Mouse (Mus musculus) heart, postnatal 36 days (tissue): ENCODE data around the gene Fbxo36. TPM values are rescaled to one million over a fixed set of nuclear protein-coding genes. Genes with fewer than 3 reads are reported as not detected.
A peak's percentile ranks its signal among the peaks of the same experiment; 100 is the strongest.

Experiments used
- DNase-seq, 2 experiments: peaks; one replicate each; pipeline ENCODE4 v3.0.0; 2021 to 2022
- intact Hi-C: fragments of 180-260 bp; cut with DNase I; formaldehyde crosslinking; loops from one replicate; pipeline ENCODE4 v1.15.1; 2025
- total RNA-seq, 2 experiments: library from RNA; stranded (reverse); gene quantifications; 2 replicates each; pipeline ENCODE4 v1.2.3; 2021

Gene Fbxo36
- total RNA-seq = 1 to 10 TPM; 1.5 to 1.8 TPM

DNA sequence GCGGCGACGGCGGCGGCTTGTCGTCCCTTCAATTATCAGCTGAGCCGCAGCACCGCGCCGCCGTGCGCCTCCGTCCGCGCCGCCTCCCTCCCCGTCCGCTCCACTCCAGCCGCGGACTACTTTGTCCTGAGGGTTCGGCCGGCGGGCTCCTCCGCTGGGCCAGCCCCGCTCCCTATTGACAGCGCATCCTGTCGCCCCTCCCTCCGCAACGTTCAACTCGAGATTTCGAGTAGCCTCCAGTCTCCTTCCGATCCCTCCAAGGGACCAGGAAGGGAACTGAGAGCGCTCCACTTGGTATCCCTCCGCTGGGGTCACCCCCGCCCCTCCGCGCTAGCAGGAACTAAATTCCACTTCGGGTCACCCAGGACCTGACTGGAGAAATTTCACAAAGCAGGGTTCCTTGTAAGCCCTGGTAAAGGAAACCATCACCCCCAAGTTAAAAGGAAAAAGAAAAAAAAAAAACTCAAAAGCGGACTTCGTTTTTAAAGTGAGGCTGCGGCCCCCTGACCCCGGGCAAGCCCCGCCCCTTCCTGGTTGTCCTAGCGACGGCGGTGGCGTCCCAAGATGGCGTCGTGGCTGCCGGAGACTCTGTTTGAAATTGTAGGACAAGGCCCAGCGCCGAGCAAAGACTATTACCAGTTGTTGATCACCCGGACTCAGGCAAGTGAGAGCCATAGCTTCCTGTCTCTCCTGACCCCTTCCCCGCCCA, at the start of gene Fbxo36:
Fbxo36 (plus strand) TSS at position 533 of the 709 bp plus-strand sequence.
- DNase-seq = peak; percentile 93 to 97
- intact Hi-C loops = loop anchor here (5.0 kb wide), 2 partner anchors 47 to 107 kb away; no protein-coding TSS in a partner anchor

DNA sequence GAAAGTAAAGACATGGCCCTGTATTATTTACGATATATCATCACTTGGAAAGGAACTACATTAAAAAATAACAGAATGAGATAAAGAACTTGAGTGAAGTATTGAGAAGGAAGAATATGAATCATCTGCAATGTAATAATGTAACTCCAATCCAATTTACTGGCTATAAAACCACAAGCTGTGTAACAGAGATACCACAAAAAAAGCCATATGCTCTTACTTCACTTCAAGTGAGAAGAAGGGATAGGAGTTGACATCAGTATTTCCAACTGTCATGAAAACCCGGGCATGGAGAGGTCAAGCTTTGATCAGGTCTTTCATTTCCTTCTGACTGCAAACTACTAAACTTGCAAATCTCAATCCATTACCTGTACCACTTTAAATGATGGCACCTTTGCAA, 48.2 kb upstream of the Fbxo36 start:
- no peak for DNase-seq
- intact Hi-C loops = loop anchor here (5.0 kb wide), 1 partner anchor 46 kb away; the partner anchor contains the start of gene Fbxo36

DNA sequence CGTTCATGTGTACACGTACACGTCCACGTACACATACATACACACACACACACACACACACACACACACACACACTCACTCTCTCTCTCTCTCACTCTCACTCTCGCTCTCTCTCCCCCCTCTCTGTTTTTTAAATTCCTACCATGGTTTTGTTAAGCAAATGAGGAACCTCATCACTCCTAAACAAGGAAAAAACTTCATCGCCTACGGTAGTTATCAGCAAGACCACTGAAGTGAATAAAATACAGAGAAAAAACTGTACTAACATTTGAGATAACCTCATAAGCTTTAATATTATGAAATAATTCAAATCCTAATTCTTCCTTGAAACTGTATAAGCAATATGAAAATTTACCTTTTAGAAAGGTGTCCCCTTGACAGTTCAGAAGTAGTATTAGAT, 44.3 kb upstream of the Fbxo36 start:
- DNase-seq = no peak
- intact Hi-C loops = no loop called here

DNA sequence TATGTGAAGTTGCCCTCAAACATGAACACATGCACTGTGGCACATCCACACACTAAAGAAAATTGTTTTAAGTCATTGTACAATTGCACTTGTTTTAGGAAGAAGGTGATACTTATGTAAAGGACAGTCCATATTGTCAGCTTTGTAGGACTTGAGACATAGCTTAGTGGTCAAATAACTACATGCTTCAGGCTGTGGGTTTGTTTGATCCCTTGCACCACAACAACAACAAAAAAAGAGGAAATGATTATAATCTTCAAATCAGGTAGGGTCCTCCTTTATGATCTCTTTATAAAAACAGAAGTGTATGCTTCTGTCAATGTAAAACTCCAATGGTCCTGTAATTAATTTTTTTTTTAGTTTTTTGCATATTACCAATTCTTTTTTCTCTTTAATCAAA, 40.5 kb upstream of the Fbxo36 start:
- intact Hi-C loops = no loop called here

DNA sequence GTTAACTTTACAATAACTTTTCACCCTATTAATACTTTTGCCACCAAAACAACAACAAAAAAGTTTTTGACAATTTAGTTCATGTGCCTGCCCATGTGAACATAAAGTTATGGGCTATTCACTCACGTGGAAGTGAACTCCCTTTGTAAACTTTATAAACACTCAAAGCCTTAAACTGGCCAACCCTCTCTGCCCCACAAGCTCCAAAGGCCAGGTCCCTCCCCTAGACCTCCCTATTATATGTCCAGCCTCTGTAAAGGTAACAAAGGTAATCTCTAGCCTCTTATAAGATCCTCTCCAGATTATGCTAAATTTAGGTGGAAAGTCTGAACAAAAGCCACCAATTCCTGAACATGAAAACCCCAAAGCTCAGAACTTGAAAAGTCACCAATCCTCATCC, 35.9 kb upstream of the Fbxo36 start:
- no peak for DNase-seq
- intact Hi-C loops = no loop called here

More for the DNA sequence above, 40.5 kb upstream of the Fbxo36 start:
- no peak for DNase-seq

DNA sequence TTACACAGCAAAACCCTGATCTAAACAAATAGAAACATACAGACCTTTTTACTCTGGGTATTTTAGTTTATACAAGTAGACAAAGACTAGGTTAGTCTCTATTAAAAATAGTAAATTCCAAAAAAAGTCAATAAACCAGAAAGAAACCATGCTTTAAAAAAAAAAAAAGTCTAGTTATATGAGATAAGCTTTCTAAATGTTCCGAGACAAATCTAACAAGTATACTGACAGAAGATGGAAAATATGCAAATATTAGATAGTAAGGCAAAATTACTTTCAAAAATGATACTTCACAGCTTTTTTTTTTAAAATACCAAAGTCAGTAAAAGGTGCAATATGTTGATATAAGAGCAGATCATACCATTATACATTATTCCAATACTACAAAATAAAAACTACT, 22.0 kb upstream of the Fbxo36 start:
- DNase-seq = no peak

DNA sequence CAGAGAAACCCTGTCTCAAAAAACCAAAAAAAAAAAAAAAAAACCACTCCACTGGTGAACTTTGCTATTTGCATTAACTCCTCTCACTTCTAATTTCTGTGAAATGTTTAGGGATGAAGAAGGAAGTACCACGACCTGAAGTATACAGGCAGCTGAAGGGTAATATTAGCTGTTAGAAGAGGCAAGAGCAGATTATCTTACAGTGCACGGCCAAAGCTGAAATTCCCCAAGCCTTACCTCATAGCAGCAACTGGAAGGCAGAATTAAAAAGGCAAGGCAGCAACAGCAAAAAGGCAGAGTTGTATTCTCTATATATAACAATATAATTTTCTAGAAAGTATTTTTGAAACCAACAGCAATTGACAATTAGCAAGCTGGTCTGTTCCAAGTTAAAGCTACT, 14.6 kb upstream of the Fbxo36 start:
- no peak for DNase-seq
- intact Hi-C loops = no loop called here

More for the DNA sequence above, 22.0 kb upstream of the Fbxo36 start:
- intact Hi-C loops = no loop called here

DNA sequence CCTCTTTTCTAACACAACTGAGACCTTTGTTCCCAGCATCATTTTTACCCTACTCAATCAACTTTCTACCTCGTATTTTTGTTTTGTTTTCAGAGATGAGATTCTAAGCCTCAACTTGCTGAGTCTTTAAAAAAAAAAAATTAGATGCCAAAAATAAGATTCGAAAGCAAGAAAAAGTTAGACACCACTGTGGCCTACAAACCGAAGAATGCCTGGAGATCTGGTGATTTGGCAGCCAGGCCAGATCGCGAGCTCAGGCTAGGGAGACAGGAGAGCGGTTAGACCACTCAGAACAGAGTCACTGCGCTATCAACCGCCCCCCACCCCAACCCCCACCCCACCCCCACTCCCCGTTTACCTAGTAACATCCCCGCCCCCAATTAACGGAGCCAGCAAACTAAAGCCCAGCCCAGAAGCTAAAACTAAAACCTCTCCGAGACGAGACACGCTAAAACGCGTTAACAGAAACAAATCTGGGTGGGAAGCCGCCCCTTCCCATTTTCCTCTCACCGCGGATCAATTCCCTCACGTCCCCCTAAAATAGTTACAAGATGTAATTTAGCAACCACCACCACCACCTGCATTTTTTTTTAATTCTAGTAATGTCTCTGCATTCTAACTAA, 2.0 kb upstream of the Fbxo36 start:
- intact Hi-C loops = loop anchor here (5.0 kb wide), 2 partner anchors 45 to 105 kb away; no protein-coding TSS in a partner anchor
- DNase-seq = no peak

DNA sequence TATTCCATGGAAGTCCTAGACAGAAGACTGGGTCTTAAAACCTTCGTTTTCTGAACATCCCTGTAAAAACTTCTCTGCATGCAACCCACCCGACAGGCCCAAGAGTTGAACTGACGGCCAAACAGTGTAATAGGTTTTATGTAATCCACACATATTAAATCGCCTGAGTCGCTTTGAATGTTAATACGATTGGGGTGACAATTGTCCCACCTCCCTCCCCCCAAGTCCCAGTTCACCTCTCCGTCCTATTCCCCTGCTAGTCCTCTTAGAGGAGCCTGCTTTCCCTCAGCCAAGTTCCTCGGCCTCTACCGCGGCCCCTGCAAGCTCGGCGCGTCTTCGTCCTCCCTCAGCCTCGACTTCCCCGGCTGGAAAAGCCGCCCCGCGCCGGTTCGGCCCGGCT, 1.5 kb upstream of the Fbxo36 start:
- DNase-seq = no peak
- intact Hi-C loops = loop anchor here (5.0 kb wide), 2 partner anchors 46 to 106 kb away; no protein-coding TSS in a partner anchor

DNA sequence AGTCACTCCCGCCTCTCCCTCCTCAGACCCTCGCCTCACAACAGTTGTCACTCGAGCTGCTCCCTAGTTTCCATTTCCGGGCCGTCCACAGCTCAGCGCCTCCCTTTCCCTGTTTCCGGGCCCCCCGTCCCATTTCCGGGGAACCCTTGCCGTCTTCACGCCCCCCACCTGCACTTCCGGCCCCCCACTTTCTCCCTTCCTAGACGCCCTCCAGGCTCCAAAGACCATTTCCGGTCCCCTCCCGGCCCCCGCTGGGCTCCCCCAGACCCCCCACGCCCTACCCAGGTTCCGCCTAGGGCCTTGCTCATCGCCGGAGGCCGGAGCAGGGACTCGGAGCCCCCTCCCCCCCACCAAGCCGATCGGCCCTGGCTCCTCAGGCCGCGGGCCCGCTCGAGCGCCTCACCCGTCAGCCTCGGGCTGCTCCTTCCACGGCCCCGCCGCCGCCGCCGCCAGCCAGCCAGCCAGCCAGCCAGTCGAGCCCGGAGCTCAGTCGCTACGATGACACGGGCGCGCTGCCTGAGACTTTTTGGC, 955 bp upstream of the Fbxo36 start:
- DNase-seq = peak; percentile 67 to 71
- intact Hi-C loops = loop anchor here (5.0 kb wide), 2 partner anchors 46 to 106 kb away; no protein-coding TSS in a partner anchor

DNA sequence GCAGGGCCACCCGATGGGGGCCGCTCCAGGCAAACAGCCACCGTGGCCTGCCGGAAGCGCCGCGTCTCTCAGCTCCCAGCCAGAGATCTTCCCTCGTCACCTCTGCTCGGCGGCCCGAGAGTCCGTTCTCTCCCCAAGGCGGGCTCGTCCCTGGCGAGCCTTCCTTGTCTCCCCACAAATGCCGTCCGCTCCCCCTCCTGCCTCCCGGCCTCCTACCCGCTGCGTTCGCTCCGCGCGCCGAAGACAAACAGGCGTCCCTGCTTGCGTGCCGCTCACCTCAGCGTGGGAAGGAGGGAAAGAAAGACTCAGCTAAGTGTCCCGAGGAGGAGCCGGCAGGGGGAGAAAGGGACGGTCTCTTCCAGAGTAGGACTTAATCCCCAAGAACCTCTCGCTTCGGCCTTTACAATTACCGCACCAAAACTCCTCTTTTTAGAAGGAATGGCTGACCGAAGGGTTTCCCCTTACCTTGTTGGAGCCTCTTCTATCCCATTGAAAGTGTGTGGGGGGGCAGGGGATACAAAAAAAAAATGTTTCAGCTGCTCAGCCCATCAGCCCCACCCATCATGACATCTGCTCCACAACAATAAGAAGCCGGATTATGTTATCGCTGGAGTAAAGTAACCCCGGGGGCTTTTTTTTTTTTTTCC, 500 bp downstream of the Fbxo36 start, which contains the start of gene Trip12:
Trip12 (minus strand) TSS at position 499 of the 647 bp plus-strand sequence.
- intact Hi-C loops = no loop called here

DNA sequence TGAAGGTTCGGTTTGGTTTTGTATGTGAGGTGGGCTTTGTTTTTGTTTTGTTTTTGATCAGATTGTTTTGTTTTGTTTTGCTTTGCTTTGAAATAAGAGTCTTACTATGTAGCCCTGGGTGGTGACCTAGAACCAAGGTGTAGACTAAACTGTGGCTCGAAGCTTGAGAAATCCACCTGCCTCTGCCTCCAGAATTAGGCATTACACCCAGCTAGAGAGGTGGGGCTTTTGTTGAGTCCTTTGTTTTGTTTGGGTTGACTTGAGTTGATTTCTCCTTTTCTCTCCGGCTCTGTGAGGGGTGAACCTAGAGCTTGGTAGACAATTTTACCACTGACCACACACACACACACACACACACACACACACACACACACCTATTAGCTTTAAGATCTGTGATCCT, 1.4 kb downstream of the Fbxo36 start:
- DNase-seq = no peak
- intact Hi-C loops = no loop called here

More for the DNA sequence above, 500 bp downstream of the Fbxo36 start, which contains the start of gene Trip12:
- no peak for DNase-seq

DNA sequence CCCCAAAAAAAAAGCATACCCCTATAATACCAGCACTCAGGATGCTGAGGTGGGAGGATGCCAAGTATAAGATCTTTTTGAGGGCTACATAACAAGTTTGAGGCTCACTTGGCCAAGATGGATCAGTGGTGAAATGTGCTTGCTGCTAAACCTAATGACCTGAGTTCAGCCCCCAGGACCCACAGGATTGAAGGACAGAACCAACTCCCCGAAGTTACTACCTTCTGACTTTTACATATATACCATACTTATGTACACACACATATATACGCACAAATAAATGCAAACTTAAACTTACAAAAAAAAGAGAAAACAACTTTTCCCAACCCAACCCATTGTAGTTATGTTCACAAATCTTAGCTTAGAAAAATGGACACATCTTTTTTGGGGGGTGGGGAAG, 3.7 kb downstream of the Fbxo36 start:
- no peak for DNase-seq
- intact Hi-C loops = no loop called here

DNA sequence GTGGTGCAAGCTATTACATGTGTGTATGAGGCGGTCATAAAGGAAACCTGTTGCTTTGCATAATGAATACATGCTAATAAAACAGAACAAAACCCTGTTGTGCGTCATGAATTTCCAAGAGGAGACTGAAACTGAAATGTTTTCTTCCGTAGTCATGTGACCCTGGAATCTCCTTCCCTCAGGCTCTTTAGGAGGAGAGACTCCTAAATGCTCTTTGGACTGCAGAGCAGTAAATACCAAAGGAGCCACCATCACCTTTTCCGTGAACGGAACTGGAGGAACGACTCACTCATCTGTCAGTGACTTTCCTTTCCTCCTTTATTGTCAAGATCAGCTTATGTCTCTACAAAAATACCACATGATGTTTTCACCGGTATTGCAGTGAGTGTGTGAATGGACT, 8.1 kb downstream of the Fbxo36 start:
- intact Hi-C loops = no loop called here
- no peak for DNase-seq

DNA sequence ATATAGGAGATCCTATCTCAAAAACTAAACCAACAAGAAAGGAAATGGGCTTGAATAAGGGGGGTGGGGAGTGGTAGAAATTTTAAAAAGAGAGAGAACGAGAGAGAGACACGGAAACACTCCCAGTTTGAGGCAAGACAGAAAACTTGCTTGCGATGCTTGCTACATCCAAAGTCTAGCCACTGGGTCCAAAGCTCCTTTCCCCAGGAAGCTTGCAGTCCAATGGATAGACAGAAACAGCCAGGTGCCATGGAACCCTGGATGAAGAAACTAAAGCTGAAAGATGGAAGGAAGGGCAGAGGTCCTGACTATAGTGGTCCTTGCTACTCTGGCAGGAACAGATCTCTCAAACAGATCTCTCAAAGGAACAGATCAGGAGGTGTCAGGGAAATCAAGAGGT, 8.7 kb downstream of the Fbxo36 start:
- intact Hi-C loops = no loop called here

DNA sequence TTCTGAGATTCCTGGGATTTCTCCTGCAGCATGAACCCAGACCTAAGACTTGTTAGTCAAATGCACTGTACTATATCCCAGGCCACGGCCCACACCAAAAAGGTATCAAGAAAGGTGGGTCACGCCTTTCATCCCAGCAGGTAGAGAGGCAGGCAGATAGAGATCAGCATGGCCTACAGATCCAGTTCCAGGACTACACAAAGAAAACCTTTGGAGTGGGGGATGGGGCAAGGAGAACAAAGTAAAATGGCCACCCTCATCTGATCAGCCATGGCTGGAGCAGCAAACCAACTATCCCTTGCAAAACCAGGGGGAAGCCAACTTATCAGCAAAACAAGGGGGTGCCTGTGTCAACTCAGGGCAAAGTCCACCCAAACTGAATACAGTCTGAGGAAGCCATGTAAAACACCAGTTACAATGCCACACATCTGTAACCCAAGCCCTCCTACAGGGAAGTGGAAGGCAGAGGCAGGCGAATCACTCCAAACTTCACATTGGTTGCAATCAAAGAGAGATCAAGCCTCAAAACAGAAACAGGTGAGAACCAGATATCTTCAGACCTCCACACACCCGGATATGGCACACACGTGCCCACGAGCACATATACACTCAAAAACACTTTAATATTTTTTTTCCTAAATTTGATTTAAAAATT, 9.3 kb downstream of the Fbxo36 start:
- DNase-seq = no peak
- intact Hi-C loops = no loop called here

More for the DNA sequence above, 8.7 kb downstream of the Fbxo36 start:
- DNase-seq = no peak

DNA sequence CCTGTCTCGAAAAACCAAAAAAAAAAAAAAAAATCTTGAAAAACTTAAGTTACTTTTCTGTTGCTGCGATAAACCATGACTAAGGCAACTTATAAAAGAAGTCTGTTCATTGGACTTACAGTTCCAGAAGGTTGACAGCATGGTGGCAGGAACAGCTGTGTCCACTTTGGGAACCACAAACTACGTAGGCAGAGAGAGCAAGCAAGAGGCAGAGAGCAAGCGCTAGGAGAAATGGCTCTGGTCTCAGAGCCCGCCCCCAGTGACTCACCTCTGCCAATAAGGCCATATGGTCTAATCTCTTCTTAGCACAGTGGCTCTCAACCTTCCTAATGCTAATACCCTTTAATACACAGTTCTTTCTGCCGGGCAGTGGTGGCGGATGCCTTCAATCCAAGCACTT, 10.2 kb downstream of the Fbxo36 start:
- intact Hi-C loops = no loop called here
- no peak for DNase-seq

DNA sequence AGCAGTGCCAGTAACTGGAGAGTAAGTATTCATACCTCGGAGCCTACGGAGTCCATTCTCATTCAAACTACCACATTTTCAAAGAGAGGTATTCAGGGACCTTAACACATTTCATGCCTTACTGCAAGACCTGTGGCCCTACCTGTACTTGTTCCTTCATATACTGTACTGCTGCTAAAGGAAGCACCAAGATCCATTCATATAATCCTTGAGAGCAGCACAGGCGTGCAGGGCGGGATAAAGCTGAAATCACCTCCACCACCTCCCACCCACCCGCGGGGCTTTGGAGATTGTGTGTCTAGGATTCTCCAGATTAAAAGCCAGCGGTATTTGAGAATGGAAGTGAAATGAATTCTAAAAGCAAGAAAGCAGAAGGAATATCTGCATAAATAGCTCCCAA, 10.8 kb downstream of the Fbxo36 start:
- intact Hi-C loops = no loop called here
- DNase-seq = no peak

DNA sequence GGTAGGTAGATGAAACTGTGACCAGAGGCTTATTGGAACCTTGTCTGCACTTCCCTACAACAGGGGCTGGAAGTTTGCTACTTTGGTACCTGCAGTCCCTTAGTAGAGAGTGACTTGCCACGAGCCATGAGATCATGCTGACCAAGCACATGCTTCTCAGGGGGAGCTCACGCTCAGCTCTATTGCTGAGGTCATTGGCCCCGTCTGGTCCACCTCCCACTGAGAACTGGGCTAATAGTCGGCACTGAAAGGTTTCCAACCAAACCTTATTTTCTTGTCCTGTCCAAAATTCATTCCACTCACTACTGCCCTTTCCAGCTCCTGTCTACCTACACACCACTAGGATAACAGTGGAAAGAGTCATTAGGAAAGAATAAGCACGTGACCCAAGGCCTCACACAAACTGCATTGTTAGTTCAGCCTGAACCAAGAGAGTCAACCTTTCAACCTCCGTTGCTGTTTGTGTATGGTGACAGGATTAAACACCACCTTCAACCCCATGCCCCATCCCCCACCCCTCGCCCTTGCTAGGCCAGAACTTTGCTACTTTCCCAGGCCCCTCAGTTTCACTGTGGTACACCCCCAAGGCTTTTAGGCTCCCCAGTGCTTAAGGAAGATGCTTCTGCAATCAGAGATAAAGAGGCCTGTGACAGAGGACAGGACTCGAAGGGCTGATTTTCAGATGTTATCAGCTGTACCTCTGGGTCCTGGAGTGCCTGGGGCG, 12.0 kb downstream of the Fbxo36 start:
- intact Hi-C loops = no loop called here
- DNase-seq = no peak

DNA sequence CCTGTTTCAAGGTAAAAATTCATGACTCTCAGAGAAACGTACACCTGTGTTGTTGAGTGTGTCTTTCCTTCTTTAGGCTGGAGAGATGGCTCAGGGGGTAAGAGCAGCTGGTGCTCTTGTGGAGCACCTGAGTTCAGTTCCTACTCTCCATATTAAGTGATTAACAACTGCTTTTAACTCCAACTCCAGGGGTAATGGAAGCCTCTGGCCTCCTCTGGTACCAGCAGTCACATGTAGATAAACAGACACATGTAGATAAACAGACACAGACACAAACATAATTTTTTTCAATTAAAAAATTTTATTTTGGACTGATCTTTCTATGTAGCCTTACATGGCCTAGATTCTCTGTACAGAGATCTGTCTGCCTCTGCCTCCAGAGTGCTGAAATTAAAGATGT, 14.1 kb downstream of the Fbxo36 start:
- intact Hi-C loops = no loop called here
- DNase-seq = no peak
